8 mouse cellular contexts compared by ENCODE assay signal in genomic region chr10:76201978-76202377, GRCm38 (mm10). TPM values are rescaled to one million over a fixed set of nuclear protein-coding genes. Genes with fewer than 3 reads are reported as not detected.
DNase-seq lines count a peak whose midpoint lies in the region; ATAC-seq lines count a peak whose summit lies in the region.

No protein-coding gene starts in this region.

- no peaks in the 10 kb centered on the region for H3K9me3 ChIP-seq in liver, embryonic 11.5 days (ENCODE audit: control insufficient read depth, low read length)

- ATAC-seq in monocyte, adult 5-6 weeks (replicated peaks; ENCODE audit: insufficient number of reproducible peaks, low FRiP score, low TSS enrichment, poor library complexity, severe bottlenecking), result no peak
- no peak for ATAC-seq in liver, embryonic 11.5 days (replicated peaks; ENCODE audit: low FRiP score)
- ATAC-seq in inflammation-experienced regulatory T-cells, adult 6 months, result no peak

- 19% methylated on average over 7 of the region's 7 CpGs for WGBS in liver, embryonic 11.5 days

- H3K4me2 ChIP-seq in liver, embryonic 11.5 days, result no peak overlapping the region

- H3K27me3 ChIP-seq in liver, embryonic 11.5 days (replicated peaks; ENCODE audit: control insufficient read depth, insufficient read depth, low read length), result no peaks in the 10 kb centered on the region

- no peak overlapping the region for H3K4me3 ChIP-seq in liver, embryonic 11.5 days (ENCODE audit: low read depth, low read length)

- H3K4me1 ChIP-seq in liver, embryonic 11.5 days (replicated peaks; ENCODE audit: control insufficient read depth, insufficient read depth, low read length), result no peaks in the 10 kb centered on the region

- peak; percentile 6 to 12 for DNase-seq in monocyte, adult 2 months (ENCODE audit: low read depth in 1 of 2, low spot score in 2 of 2)
- DNase-seq in adrenal gland, postnatal 10 days, result peak; percentile 83
- peak; percentile 56 for DNase-seq in embryo, embryonic 11.5 days (ENCODE audit: low read depth, low spot score)
- peak; percentile 89 for DNase-seq in kidney, postnatal 10 days
- peak; percentile 59 for DNase-seq in liver, embryonic 11.5 days (ENCODE audit: low spot score)
- DNase-seq in right cerebral cortex, adult 2 months (ENCODE audit: low spot score in 2 of 2), result peak; percentile 81 to 82

- H3K36me3 ChIP-seq in liver, embryonic 11.5 days (ENCODE audit: control insufficient read depth, insufficient read depth, low read length), result no peaks in the 10 kb centered on the region

- no peak overlapping the region for H3K9ac ChIP-seq in liver, embryonic 11.5 days (ENCODE audit: low read depth, low read length)

- H3K27ac ChIP-seq in liver, embryonic 11.5 days (ENCODE audit: low read depth, low read length), result no peak overlapping the region

RNA-seq across cellular contexts. Expression of gene Prmt2, which starts 35.7 kb away (rescaled TPM):
- total RNA-seq in monocyte, adult 5-6 weeks (2017), result 4.3 to 12.5 TPM (median 5.0 TPM) in 3 replicates
- total RNA-seq in adrenal gland, postnatal 10 days (2021), result 10 to 100 TPM; 17.5 to 18.5 TPM
- 21.2 and 21.6 TPM in 2 replicates for polyA plus RNA-seq in liver, embryonic 11.5 days (2014; fragmentation: Nextera tagmentation; extraction: Ambion mirVana)
- 10 to 100 TPM; 19.2 to 41.4 (median 37.6) TPM for polyA plus RNA-seq in inflammation-experienced regulatory T-cells, adult 6 months (2017; shearing (Covaris generic))

RNA-seq across cellular contexts. Expression of gene S100b, which starts 51.7 kb away (rescaled TPM):
- total RNA-seq in monocyte, adult 5-6 weeks (2017), result not detected in 3 replicates
- total RNA-seq in adrenal gland, postnatal 10 days (2021), result 10 to 100 TPM; 60.2 to 68.3 TPM
- not detected in 2 replicates for polyA plus RNA-seq in liver, embryonic 11.5 days (2014; fragmentation: Nextera tagmentation; extraction: Ambion mirVana)
- polyA plus RNA-seq in inflammation-experienced regulatory T-cells, adult 6 months (2017; shearing (Covaris generic)), result not detected

RNA-seq across cellular contexts. Expression of gene Slc5a4a, which starts 54.7 kb away (rescaled TPM):
- not detected in 3 replicates for total RNA-seq in monocyte, adult 5-6 weeks (2017)
- not detected for total RNA-seq in adrenal gland, postnatal 10 days (2021)
- polyA plus RNA-seq in liver, embryonic 11.5 days (2014; fragmentation: Nextera tagmentation; extraction: Ambion mirVana), result 0.08 TPM in 1 of 2 replicates, not detected in the other
- not detected for polyA plus RNA-seq in inflammation-experienced regulatory T-cells, adult 6 months (2017; shearing (Covaris generic))

Comparison
In these comparisons a context has a peak if more than half of its experiments do, and no peak if none do; other contexts are left out.
1. DNase-seq: peak in every context shown above with its lines; median percentile 89 in kidney, postnatal 10 days; 83 in adrenal gland, postnatal 10 days; 82 in right cerebral cortex, adult 2 months; 59 in liver, embryonic 11.5 days; 56 in embryo, embryonic 11.5 days; 9 in monocyte, adult 2 months.
2. RNA of gene S100b, which starts 51.7 kb away (total RNA-seq): 60.2 to 68.3 TPM in adrenal gland, postnatal 10 days; not detected in monocyte, adult 5-6 weeks; every median in the first group is over 10 times any median in the second.